Mouse (Mus musculus): ENCODE results near the gene Rassf5. TPM values are rescaled to one million over a fixed set of nuclear protein-coding genes. Genes with fewer than 3 reads are reported as not detected.
"Not testable (repeated sequence)": the region's sequence is repeated elsewhere in the genome, so short reads cannot be mapped to it uniquely, and the experiment has no call there.

Rassf5 gene
- total RNA-seq, 2 experiments from 2014 or later, result 27.2 to 32.1 TPM

DNA sequence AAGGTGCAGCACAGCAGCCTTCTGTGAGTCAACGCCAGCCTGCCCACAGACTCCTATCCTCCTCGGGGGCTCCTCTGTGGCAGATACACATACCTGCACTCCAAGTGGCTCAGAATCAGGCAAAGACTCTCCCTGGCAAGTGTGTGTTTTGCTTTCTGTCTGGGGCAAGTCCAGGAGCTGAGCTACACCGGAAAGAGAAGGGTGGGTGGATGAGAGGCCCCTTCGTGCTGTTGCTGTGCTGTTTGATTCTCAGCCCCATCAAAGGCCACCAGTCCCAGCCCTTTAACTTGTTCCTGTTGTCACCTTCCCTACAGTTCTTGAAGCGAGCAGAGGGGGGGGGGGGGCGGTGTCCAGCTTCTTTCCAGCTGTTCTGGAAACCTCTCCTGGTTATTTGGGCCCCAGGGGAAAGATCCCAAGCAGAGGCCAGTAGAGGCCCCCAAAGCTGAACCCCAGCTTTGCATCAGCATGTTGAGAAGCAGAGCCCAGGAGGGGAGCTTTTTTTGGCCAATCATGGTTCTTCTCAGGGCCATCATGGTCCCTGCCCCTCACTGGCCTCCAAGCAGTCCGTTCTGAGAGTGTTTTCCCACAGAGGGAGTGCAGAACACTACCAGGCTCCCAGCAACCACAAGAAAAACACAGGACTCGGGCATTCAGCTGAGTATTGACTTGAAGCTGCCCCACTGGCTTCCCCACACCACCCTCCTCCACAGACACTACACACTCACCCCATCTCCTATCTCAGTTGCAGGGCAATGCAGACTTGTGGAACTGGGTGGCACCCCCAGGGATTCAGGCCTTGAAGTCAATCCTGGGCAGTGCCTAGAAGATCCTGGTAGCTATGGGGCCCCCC, 33.8 kb upstream of the Rassf5 start:
- peak overlapping the region; percentile 3; the same call in 1 of the 2 replicates for H3K4me3 ChIP-seq
- intact Hi-C loops (cut with DNase I), result loop anchor here (10.0 kb wide), 2 partner anchors 294 to 734 kb away; no protein-coding TSS in a partner anchor
- no peak overlapping the region for H3K27ac ChIP-seq
- no peak for DNase-seq (ENCODE audit: extremely low spot score in 1 of 2, low spot score in 2 of 2)
- TF ChIP-seq CTCF (IDR thresholded peaks at IDR 0.05), result no peak

DNA sequence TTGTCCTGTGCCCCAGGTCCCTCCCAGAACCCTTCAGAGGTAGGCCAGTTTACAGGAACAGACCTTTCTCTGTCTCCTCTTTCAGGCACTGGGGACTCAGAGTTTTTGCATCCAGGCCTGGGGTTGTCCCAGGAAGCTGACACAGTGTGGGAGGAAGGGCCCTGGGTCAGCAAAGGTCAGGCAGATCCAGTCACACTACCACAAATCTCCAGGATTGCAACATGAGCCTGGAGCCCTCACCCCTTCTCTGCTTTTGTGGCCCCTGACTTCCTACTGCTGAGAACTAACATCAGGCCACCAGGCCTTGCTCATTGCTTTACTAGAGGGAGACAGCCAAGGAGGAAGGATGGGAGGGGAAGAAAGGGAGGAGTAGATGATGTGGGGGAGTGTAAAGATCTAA, 31.8 kb upstream of the Rassf5 start:
- no peak for DNase-seq (ENCODE audit: extremely low spot score in 1 of 2, low spot score in 2 of 2)
- intact Hi-C loops (cut with DNase I), result loop anchor here (10.0 kb wide), 2 partner anchors 292 to 732 kb away; no protein-coding TSS in a partner anchor
- Histone ChIP-seq H3K4me3 (no peak overlapping the region), H3K27ac (no peak overlapping the region)
- TF ChIP-seq CTCF (IDR thresholded peaks at IDR 0.05), result no peak

DNA sequence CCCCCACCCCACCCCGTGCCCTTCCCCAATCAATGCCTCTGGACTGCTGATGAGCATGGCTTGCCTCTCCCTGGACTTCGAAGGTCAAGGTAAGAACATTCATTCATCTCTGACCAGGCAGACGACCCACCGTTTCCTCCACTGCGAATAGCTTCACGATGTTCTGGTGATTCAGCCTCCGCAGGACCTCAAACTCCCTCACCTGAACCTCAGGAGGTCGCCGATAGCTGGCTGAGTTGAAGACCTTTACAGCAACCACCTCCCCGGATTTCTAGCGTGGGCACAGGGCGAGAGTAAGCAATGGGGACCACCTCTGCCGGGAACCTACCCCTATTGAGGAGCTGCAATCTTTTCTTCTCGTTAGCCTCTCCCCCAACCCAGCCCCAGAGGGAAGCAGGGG, 30.5 kb upstream of the Rassf5 start:
- no peak for TF ChIP-seq CTCF (IDR thresholded peaks at IDR 0.05)
- no peak for DNase-seq (ENCODE audit: extremely low spot score in 1 of 2, low spot score in 2 of 2)
- Histone ChIP-seq H3K27ac (no peak overlapping the region), H3K4me3 (no peak overlapping the region)
- intact Hi-C loops (cut with DNase I), result loop anchor here (10.0 kb wide), 2 partner anchors 291 to 731 kb away; no protein-coding TSS in a partner anchor

DNA sequence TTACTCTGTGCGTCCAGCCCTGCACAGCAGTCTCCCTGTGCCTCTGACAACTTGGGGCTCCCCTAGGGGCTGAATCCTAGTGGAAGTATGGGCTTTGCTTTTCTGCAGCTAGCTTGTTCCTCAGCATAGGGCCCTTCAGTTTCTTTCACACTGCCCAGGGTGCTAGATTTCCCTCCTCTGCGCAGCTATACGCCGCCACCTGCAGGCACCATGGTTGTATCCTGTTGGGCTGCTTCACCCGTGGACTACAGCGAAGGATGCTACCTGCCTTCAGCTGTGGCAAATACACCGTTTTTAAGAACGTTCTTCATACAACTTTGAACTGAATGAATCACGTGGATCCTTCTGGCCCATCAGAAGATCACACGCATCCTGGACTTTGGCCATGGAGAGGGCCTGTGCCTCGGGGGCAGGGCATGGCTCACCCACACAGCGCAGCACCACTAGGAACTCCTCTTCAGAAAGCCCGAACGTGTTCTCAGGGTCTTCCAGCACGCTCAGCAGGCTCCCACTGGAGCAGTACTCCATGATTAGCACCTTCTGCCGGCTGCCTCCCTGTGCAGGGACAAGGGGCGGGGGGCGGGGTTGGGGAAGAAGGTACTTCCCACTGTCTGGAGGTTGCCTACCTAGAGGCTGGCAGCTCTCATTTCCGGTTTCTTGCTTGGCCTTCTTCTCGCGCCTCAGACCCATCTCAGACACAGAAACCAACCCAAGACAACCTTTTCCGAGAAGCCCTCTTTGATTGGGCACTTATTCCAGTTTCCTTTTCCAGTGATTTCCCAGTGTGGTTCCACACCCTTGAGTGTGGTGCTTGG, 29.9 kb upstream of the Rassf5 start:
- H3K4me3 ChIP-seq, result no peak overlapping the region
- intact Hi-C loops (cut with DNase I), result loop anchor here (10.0 kb wide), 2 partner anchors 290 to 730 kb away; no protein-coding TSS in a partner anchor
- no peak overlapping the region for H3K27ac ChIP-seq
- no peak for DNase-seq (ENCODE audit: extremely low spot score in 1 of 2, low spot score in 2 of 2)
- no peak for TF ChIP-seq CTCF (IDR thresholded peaks at IDR 0.05)

DNA sequence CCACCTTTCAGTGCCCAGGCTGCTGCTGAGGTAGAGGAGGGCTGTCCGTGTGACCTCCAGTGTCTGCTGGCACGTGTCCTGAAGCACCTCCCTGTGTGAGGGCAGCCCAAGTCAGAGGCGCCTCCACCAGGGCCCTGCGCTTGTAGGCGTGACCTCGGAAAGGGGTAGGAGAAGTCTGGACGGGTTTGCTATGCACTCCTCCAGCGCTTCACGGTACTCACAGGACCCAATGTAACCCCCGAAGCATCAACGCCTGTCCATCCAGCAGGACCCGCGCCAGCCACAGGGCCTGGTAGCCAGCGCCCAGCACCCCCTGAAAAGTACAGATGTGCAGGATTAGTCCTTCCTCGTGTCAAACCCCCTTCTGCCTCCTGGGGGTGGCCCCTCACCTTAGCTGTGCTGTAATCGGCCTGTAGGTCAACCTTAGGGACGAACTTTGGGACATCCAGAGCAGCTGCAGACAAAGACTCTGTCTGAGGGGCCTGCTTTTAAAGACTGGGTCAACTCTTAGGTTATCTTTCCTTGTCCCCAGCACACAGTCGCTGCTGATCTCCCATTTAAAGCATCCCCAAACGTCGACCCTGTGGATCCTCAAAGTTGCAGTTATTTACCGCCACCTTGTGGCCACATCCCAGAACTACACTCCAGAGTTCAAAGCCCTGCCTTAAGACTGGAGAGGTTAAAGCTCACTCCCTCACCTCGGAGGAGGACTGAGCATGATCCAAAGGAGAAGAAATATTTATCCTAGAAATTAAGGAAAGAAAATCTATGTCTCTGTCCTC, 24.9 kb upstream of the Rassf5 start:
- intact Hi-C loops (cut with DNase I), result loop anchor here (2.0 to 10.0 kb wide), 3 partner anchors 285 to 725 kb away; no protein-coding TSS in a partner anchor
- peak; percentile 67 to 80 for DNase-seq (ENCODE audit: extremely low spot score in 1 of 2, low spot score in 2 of 2)

DNA sequence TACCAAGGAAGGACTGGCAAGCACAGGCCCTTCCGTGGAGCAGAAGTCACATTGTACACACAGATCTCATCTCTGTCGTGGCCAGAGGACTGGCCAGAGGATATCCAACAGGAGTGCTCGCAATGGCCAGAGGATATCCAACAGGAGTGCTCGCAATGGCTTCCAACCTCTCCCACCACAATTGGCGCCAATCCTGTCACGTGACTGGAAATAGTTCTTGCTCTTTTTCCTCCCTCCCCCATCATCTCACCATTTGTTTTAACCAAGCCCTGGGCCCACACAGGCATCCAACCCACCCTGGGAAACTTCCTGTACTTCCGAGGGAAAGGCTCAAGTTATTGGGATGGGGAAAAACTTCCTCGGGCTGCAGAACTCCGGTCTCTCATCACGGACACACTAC, 23.7 kb upstream of the Rassf5 start:
- DNase-seq (ENCODE audit: extremely low spot score in 1 of 2, low spot score in 2 of 2), result no peak
- no peak overlapping the region for H3K27ac ChIP-seq
- TF ChIP-seq CTCF (IDR thresholded peaks at IDR 0.05), result no peak
- no peak overlapping the region for H3K4me3 ChIP-seq
- intact Hi-C loops (cut with DNase I), result no loop called here

More for the DNA sequence above, 24.9 kb upstream of the Rassf5 start:
- Histone ChIP-seq H3K4me3 (no peak overlapping the region), H3K27ac (no peak overlapping the region)
- peak; percentile 93 for TF ChIP-seq CTCF (IDR thresholded peaks at IDR 0.05)

DNA sequence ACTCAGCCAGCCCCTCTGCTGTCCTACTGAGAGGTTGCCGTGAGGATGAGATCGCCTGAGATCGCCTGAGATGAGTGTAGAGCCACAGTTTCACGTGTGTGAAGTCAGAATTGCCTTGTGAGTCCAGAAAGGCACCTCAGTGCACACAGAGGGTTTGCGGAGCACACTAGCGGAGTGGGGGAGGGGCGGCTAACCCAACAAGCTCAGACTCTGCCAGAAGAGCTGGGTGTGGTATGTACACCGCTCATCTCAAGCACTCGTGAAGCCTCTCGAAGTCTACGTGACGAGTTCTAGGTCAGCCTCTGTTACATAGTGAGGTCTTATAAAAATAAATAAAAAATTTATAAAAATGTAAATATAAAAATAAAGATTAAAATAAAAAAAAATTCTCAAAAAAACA, 18.8 kb upstream of the Rassf5 start:
- TF ChIP-seq CTCF (IDR thresholded peaks at IDR 0.05), result no peak
- no peak overlapping the region for H3K4me3 ChIP-seq
- intact Hi-C loops (cut with DNase I), result loop anchor here (5.0 kb wide), 2 partner anchors 82 to 147 kb away; no protein-coding TSS in a partner anchor
- DNase-seq (ENCODE audit: extremely low spot score in 1 of 2, low spot score in 2 of 2), result no peak
- no peak overlapping the region for H3K27ac ChIP-seq

DNA sequence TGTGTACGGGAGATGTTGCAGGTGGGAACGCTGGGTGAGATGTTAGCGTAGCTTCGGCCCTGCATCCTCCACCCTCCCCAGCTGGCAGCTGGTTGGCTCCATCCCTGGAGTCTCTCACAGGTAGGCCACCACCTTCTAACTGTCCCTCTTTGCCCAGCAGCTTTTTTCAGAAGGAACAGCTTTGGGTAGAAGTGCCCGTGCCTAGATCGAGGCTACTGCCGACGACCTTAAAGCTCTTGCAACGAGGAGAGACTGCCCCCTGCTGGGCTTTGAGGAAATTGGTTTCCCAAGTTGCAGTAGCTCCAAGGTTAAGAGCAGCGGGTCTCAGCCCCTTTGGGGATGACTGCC, 15.2 kb upstream of the Rassf5 start:
- TF ChIP-seq CTCF (IDR thresholded peaks at IDR 0.05), result peak; percentile 93
- Histone ChIP-seq H3K4me3 (no peak overlapping the region), H3K27ac (no peak overlapping the region)
- intact Hi-C loops (cut with DNase I), result loop anchor here (2.0 to 5.0 kb wide), 3 partner anchors 78 to 383 kb away; no protein-coding TSS in a partner anchor
- DNase-seq (ENCODE audit: extremely low spot score in 1 of 2, low spot score in 2 of 2), result peak; percentile 62 to 72

DNA sequence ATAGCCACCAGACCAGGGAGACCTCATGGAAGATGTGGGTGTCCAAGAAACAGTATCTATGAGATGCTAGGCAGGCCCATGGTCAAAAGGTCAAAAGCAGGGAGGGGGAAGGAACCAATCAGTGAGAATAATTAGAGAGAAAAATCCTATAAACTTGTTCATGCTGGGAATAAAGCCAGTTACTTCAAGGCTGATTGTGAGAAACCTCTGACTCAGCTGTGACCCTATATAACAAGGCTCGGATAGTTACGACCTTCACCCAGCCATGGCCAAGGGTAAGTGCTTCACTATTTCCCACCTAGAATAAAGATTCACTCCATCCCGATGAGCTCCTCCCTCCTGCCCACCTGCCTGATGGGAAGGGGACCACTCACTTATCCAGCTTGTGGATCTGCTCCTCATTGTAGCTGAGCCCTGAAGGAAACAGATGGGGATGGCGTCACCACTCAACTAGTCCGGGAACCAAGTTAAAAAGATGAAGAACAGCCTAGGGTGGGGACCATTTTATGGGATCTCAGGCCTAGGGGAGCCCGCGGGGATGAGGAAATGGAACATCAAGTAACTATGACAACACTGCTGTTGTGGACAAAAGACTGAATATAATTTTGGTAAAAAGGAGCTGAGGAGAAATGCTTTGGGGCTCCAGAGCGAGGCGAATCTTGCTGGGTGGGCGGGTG, 14.7 kb upstream of the Rassf5 start:
- Histone ChIP-seq H3K4me3 (no peak overlapping the region), H3K27ac (no peak overlapping the region)
- DNase-seq (ENCODE audit: extremely low spot score in 1 of 2, low spot score in 2 of 2), result no peak
- TF ChIP-seq CTCF (IDR thresholded peaks at IDR 0.05), result no peak
- intact Hi-C loops (cut with DNase I), result loop anchor here (2.0 to 5.0 kb wide), 4 partner anchors 77 to 383 kb away; no protein-coding TSS in a partner anchor

DNA sequence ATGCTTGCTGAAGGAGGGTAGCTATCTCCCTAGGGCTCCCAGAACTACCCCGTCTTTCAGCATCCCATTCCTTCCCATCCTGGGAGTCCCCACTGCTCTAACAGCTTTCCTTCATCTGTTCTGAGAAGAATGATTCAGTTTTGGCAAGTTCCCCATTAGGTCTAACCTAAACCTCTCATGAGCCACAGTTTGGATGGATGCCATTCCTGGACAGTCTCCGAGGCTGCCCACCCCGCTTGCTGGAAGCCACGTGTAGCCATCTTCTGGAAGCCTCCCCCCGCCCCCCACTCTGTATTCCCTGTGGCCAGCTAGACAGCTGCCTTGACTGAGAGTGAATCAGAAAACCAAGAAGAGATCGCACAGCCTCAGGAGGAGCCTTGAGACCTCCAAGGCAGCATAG, 12.2 kb upstream of the Rassf5 start:
- no peak for DNase-seq (ENCODE audit: extremely low spot score in 1 of 2, low spot score in 2 of 2)
- no peak for TF ChIP-seq CTCF (IDR thresholded peaks at IDR 0.05)
- intact Hi-C loops (cut with DNase I), result loop anchor here (5.0 kb wide), 1 partner anchor 195 kb away; no protein-coding TSS in a partner anchor

DNA sequence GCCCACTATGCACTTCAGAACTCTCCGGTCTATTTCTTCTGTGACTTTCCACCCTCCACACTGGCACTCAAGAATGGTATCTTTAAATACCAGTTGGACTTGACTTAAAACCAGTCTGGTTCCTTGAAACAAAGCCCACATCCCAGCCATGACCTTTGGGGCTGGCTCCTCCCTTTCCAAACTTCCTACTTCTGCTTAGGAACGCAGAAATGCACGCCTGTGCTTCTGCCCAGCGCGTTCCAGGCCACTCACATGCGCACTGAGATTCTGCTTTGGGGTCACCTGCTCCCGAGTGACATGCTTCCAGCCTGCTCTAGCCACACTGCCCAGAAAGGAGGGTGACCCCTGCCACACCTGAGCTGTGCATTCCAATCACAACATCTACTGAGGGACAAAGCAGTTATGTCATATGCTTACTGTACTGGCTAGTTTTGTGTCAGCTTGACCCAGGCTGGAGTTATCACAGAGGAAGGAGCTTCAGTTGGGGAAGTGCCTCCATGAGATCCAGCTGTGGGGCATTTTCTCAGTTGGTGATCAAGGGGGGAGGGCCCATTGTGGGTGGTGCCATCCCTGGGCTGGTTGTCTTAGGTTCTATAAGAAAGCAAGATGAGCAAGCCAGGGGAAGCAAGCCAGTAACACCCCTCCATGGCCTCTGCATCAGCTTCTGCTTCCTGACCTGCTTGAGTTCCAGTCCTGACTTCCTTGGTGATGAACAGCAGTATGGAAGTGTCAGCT, 7.6 kb upstream of the Rassf5 start:
- intact Hi-C loops (cut with DNase I); H3K4me3 ChIP-seq; H3K27ac ChIP-seq; DNase-seq (ENCODE audit: extremely low spot score in 1 of 2, low spot score in 2 of 2): not testable (repeated sequence)

More for the DNA sequence above, 12.2 kb upstream of the Rassf5 start:
- Histone ChIP-seq H3K4me3 (no peak overlapping the region), H3K27ac (no peak overlapping the region)

All from left cerebral cortex, adult 2 months (tissue).